Mouse (Mus musculus): ENCODE results near the gene Fnbp1l. TPM values are rescaled to one million over a fixed set of nuclear protein-coding genes. Genes with fewer than 3 reads are reported as not detected.

The Fnbp1l gene
- polyA plus RNA-seq, 1 experiment: 27.1 TPM

DNA sequence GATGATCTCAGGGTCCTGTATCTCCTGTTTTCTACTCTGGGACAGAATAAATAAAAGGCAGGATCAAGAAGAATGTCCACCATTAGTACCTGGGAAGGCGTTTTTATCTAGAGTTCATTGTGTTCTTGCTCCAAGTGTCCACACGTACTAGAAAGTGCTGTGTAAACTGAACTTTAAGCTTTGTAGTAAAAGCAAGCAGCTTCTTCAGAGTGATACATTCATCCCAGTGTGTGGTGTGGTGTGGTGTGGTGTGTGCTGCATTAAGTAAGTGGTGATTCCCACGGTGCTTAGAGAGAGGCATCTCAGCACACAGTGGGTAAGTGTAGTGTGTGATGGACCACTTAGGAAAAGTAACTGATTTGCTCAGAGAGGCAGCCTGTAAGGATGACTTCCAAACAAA is 91.0 kb downstream of the Fnbp1l start:
- DNase-seq (ENCODE audit: low spot score): no peak

GRCm38 (mm10) chr3:122521294-122521693 is 98.2 kb downstream of the Fnbp1l start:
- no peak for DNase-seq (ENCODE audit: low spot score)

DNA sequence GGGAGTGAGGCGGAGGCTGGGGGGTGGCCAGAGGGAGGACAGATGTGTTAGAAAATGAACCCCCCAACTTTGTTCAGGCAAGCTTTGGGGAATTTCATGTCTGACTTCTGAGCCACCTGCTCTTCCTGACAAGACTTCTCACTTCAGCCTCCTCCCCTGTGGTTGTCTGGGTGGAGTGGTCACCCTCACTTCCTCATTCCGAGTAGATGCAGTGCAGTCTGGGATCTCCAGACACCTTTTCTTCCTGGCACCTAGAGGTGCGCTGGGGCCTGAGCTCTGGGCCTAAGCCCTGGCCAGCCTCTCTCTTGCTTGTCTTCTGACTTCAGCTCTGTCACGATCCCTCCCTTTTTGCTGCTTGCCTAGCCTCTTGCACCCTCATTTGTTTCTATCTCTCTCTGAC is 98.6 kb downstream of the Fnbp1l start:
- DNase-seq (ENCODE audit: low spot score): no peak

GRCm38 (mm10) chr3:122520365-122520764 is 99.2 kb downstream of the Fnbp1l start:
- no peak for DNase-seq (ENCODE audit: low spot score)

DNA sequence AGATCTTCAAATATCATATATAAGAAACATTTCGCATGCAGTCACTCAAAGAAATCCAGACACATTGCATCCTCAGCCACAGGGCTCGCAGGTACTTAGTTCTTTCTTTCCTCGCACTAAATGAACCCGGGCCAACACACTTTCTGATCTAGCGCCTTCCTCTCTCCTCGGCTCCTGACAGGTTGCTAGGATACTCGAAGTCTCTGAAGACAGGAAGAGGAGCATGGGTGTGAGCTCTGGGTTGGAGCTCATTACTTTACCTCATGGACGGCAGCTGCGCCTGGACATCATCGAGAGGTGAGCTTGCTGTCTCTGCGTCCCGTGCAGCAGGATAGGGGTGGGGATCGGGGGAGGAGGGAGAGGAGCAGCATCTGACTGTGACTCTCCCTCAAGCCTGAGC is 100.4 kb downstream of the Fnbp1l start:
- DNase-seq (ENCODE audit: low spot score): no peak

GRCm38 (mm10) chr3:122518231-122518736 is 101.2 kb downstream of the Fnbp1l start:
- DNase-seq (ENCODE audit: low spot score): no peak

DNA sequence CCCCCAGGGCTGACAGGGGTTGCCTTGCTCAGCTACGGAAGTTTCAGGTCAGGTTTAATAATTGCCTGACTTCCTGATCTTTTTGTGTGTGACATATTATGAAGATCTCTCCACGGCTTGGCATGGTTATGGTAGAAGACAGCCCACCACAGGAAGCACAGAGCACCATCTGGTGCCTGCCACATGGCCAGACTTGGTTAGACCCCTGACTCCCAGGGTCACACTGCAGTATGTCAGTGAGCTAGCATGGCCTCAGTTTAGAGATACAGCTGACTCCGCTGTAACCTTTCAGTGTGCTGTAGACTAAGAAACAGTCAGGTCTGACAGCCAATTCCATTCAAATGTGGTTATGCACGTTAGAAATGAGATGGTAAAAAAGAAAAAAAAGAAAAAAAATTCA is 101.8 kb downstream of the Fnbp1l start:
- no peak for DNase-seq (ENCODE audit: low spot score)

DNA sequence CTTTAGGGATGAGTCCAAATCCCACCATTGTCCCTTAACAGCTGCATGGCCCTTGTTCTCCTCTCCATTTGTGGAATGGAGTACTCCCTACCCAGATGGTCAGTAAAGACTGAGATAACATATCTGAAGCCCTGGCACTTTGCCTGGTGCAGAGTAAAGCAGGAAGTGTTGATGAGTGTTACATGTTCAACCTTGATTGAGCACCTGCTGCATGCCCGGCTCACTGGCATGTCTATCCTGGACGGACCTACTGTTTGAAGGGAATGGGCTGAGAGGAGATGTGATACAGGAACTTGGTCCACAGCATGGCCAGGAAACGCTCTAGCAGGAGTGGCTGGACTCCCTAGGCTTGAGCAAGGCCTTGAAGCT is 103.2 kb downstream of the Fnbp1l start:
- DNase-seq (ENCODE audit: low spot score): no peak

- no peak for DNase-seq (ENCODE audit: low spot score)
Observed at GRCm38 (mm10) chr3:122515568-122516326, 103.8 kb downstream of the Fnbp1l start.

DNA sequence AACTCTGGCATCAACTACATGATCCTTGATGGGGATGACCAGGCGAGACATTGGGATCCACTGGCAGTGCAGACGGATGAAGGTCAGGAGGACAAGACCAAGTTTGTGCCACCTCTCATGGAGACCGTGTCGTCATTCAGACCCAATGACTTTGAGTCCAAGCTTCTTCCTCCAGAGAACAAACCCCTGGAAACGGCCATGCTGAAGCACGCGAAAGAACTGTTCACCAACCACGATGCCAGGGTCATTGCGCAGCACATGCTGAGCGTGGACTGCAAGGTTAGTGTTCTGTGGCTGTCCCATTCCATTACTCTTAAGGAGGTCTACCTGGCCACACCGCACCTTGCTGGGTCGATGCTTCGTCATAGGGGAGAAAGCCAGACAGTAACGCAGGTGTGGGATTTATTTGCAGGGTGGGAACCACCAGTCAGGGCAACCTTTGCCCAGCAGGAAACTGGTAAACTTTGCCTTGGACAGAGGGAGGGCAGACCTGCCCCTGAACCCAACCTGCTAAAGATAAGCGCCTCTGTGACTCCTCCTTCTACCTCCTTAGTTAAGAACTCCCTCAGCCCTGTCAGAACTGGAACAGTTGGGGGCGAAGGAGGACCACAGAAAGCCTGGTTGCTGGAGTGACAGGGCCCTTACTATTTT is 106.7 kb downstream of the Fnbp1l start:
- DNase-seq (ENCODE audit: low spot score): no peak

DNA sequence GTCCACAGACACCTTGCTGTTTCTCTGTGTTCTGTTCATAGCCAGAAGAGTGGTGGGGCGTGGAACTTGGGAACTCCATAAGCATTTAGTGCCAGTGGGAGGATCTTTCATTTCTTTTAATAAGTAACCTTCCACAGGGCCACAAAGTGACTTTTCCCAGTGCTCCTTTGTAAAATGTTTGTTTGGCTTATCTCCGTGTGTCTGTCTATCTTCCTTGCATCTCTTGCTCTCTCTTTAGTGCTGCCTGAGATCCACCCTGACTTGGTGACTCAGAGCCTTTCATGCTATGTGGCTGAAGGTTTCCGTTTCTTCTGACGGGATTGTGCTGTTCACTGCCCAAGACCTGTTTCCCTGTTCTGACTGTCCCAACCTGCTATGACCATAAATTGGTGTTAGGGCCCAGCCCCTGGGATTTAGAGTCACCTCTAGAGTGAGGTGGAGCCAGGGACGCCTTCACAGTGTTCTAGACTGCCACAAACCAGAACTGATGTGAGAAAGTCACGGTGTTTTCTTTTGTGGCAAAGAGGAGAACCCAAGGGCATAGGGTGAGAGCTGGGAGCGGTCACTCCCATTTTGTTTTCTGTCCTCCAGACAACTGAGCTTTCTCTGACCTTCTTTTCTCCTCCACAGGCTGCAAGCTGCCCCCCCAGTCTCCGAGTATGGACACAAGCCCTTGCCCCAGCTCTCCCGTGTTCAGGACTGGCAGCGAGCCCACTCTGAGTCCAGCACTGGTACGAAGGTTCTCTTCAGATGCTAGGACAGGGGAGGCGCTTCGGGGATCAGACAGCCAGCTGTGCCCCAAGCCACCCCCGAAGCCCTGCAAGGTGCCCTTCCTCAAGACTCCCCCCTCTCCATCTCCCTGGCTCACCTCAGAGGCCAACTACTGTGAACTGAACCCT is 107.5 kb downstream of the Fnbp1l start:
- DNase-seq (ENCODE audit: low spot score): no peak

DNA sequence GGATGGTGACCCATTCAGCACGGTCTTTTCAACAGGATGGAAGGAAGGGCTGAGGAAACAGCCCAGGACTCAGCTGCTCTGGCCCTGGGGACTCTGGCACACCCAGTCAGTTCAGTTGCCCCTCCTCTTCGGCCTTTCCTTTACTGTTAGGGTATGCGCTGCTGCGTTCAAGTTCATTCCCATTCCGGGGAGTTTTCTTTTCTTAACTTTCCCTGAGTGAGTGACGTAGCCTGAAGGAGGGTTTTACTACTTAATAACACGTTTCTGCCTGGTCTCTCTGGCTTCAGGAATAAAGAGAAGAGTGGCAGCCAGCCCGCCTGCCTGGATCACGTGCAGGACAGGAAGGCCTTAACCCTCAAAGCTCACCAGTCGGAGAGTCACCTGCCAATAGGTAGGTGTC is 108.6 kb downstream of the Fnbp1l start:
- DNase-seq (ENCODE audit: low spot score): no peak

- DNase-seq (ENCODE audit: low spot score): no peak
Observed at GRCm38 (mm10) chr3:122510240-122510750, 109.2 kb downstream of the Fnbp1l start.

DNA sequence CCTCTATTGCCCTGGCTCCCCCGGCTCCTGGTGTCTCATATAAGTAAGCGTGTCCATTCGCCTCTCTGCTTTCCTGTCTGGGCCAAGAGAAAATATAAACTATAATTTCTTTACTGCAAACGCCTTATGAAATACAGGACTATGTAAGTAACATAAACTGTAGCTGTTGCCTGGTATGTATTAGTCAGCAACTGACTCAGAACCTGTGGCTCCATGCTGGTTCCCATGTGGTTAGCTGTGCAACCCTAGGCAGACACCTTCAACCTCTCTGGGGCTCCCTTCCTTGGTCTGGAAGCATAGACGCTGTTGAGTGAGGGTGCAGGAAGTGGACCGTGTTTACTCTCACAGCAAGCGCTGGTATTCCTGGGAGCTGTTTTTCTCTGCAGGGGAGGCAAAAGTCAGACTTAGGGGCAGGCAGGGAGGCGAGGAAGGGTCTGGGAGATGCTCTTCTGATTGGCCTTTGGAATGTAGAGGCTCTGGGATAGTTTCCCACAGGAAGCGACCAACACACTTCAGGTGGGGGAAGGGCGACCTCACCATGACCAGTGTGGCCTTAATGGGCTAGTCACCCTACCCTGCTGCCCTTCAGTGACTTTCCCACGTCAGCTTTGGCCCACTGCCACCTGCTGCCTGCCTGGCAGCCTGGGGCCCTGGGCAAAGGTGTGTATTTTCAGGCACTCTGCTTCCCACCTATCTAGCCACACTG is 109.8 kb downstream of the Fnbp1l start:
- no peak for DNase-seq (ENCODE audit: low spot score)

GRCm38 (mm10) chr3:122509084-122509483 is 110.4 kb downstream of the Fnbp1l start:
- no peak for DNase-seq (ENCODE audit: low spot score)

DNA sequence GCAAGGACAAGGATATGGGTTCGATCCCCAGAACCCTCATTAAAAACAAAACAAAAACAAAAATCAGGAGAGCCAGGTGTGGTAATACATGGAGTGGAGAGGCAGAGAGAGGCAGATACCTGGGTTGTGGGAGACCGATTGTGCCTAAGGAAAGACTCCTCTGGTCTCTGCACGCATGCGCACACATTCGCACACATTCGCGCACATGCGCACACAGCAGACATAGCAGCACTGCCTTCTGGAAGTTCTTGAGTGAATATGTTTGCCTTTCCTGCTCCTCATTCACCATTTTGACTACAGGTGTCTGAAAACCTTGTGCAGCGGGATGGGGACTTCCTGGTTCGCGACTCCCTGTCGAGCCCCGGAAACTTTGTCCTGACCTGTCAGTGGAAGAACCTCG is 111.7 kb downstream of the Fnbp1l start:
- DNase-seq (ENCODE audit: low spot score): no peak

DNA sequence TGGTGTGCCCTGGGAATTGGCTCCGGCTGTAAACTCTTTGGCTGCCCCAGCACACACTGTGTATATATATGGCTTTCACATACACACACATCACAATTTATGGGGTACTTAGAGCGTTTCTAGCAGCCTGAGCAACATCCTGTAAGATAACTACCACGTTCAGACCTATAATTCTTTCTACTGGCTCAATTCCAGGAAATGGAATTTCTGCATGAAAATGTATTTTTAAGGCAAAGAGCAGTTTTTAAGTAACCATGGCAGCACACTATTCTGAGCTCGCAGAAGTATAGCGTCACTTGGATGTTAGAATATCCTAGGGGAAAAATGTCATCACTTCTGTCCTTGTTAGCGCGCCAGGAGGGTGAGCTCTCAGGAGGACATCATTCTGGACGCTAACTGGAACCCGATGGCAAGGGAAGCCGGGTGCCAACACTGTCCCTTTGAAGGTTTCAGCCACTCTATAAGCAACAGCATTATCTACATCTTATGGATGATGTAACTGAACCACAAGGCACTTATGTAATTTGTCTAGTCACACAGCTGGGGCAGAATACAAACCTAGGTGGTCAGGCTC is 113.1 kb downstream of the Fnbp1l start:
- DNase-seq (ENCODE audit: low spot score): no peak

- DNase-seq (ENCODE audit: low spot score): no peak
Observed at GRCm38 (mm10) chr3:122500929-122501328, 118.6 kb downstream of the Fnbp1l start.

DNA sequence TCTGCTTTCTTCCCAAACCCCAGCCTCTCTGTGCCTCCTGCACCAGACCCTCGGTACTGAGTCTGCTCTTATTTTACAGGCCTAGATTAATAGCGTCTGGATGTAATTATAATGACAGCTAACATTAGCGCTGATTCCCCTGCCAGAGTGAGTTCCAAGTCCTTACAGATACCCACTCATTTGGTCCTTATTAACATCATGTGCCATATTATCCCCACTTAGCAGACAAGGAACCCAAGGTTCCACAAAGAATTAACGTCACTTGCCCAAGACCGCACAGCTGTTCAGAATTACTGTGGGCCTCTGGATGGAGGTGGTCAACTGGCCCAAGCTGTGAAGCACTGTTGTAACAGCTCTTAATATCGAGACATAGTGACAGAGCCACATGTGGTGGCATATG is 119.9 kb downstream of the Fnbp1l start:
- DNase-seq (ENCODE audit: low spot score): no peak

DNA sequence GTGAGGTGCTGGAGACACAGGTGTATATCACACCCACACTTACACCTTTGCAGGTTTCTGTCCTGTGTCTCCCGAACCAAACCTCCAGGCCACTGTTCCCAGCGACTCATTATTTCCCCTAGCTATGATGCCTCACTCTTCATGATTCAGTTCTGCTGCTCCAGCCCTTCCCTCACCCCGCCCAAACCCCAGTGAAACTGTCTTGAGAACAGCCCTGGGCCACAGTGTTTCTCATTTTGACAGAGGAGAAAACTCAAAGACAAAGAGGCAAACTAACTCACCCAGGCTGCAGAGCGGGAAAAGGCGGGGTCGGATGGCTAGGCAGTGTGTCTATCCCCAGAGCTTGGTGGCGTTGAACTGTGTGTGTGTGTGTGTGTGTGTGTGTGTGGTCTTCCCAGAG is 121.0 kb downstream of the Fnbp1l start:
- no peak for DNase-seq (ENCODE audit: low spot score)

DNA sequence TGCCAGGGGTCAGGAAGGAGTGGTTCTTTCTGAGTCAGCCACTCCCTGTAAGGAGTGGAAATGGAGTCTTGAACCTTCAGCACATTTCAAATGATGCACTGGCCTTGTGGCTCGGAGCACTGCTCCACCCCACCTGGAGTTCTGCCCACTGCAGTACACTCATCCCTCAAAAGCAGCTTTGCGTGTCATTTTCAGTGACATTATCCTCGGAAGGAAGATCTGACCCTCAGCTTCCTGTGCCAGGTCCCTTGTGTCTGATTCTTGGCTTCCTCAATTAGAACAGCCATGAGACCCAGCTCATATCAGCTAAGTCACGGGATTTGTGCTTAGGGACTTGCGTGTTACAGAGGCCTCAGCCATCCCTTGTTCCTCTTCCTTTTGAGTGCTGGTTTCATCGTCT is 121.6 kb downstream of the Fnbp1l start:
- no peak for DNase-seq (ENCODE audit: low spot score)

All from urinary bladder, adult 2 months (tissue).